Mouse (Mus musculus) limb, embryonic 13.5 days (tissue): ENCODE data around the gene Gm27029. TPM values are rescaled to one million over a fixed set of nuclear protein-coding genes. Genes with fewer than 3 reads are reported as not detected.

Experiments
- ATAC-seq: fragments of 200-750 bp; cut with Nextera tagmentation; 2 replicates; pipeline ENCODE4 v1.8.0; 2017; ENCODE audit warnings: low read depth, moderate number of reproducible peaks, moderate TSS enrichment; ENCODE audit not compliant: low FRiP score
- H3K27ac ChIP-seq: fragments of 300-500 bp; sonication (generic); 2 replicates; pipeline ENCODE4 v1.5.1; 2015; ENCODE audit warnings: inconsistent platforms, mild to moderate bottlenecking, moderate library complexity
- H3K27me3 ChIP-seq: fragments of 300-500 bp; sonication (generic); 2 replicates; pipeline ENCODE4 v1.6.1; 2015; ENCODE audit warnings: mild to moderate bottlenecking, inconsistent platforms
- H3K36me3 ChIP-seq: fragments of 300-500 bp; sonication (generic); 2 replicates; pipeline ENCODE4 v1.6.1; 2015; ENCODE audit warnings: inconsistent platforms, mild to moderate bottlenecking, moderate library complexity
- H3K4me1 ChIP-seq: fragments of 300-500 bp; sonication (generic); 2 replicates; pipeline ENCODE4 v1.6.1; 2015; ENCODE audit warnings: inconsistent platforms
- H3K4me2 ChIP-seq: fragments of 300-500 bp; sonication (generic); replicated peaks from 2 replicates; pipeline ENCODE4 v1.6.1; 2015; ENCODE audit warnings: inconsistent platforms, mild to moderate bottlenecking, moderate library complexity
- H3K4me3 ChIP-seq: fragments of 300-500 bp; sonication (generic); 2 replicates; pipeline ENCODE4 v1.5.1; 2015; ENCODE audit warnings: moderate library complexity, mild to moderate bottlenecking, inconsistent platforms
- H3K9ac ChIP-seq: fragments of 300-500 bp; sonication (generic); 2 replicates; pipeline ENCODE4 v1.6.1; 2015; ENCODE audit warnings: mild to moderate bottlenecking, inconsistent platforms
- H3K9me3 ChIP-seq: fragments of 300-500 bp; sonication (generic); 2 replicates; pipeline ENCODE4 v1.6.1; 2016; ENCODE audit warnings: inconsistent platforms
- WGBS: fragments of 180-500 bp; shearing (Covaris S2); methylation state at CpG from one replicate; pipeline ENCODE4 v1.1.7; 2015; 5-methylcytosine and 5-hydroxymethylcytosine counted together
- microRNA-seq: library from miRNA; unstranded; fragments of <30 nt; microRNA quantifications from one replicate; pipeline ENCODE4, GENCODE M21; 2016
- polyA plus RNA-seq: library from polyadenylated mRNA; unstranded; fragments of >200 nt; fragmentation: Nextera tagmentation; extraction: Ambion mirVana; gene quantifications from 2 replicates; pipeline ENCODE4 v1.2.1, GENCODE M21; 2015

Gm27029 gene
- polyA plus RNA-seq, 1 experiment from 2014 or later: 11.5 TPM

DNA sequence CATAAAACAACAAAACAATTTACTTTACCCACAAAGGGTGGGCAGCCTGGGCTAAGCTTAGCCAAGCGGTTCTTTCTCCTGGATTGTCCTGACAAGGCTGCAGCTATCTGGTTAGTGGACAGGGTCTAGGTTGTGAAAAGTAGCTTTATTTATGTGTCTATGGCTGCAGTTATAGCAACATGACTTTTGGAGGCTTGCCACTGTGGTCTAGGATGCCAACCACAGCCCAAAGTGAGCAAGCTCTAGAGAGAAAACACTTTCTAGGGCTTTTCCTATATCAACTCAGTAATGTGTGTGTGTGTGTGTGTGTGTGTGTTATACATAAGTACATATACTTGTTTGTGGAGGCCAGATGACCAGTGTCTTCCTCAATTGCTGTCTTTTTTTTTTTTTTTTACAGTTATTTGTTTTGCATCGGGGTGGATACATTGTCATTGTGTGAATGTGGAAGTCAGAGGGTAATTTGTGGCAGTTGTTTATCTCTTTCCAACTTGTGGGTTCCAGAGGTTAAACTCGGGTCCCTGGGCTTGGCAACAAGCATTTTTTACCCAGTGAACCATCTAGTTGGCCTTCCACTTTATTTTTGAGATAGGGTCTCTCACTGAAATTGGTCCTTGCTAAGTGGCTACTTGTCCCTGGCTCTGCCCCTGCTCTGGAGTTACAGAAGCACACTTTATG lies 67.0 kb downstream of the Gm27029 start:
- 87% methylated on average over 3 of the region's 3 CpGs for WGBS

More for the DNA sequence above, 67.0 kb downstream of the Gm27029 start:
- ATAC-seq: no peak
- Histone ChIP-seq H3K36me3 (no peaks in the 10 kb centered on the region), H3K4me1 (no peaks in the 10 kb centered on the region), H3K4me2 (no peak overlapping the region), H3K27ac (no peak overlapping the region), H3K9me3 (no peaks in the 10 kb centered on the region), H3K27me3 (no peaks in the 10 kb centered on the region), H3K9ac (no peak overlapping the region), H3K4me3 (no peak overlapping the region)

Small RNAs within 50 kb of the gene (microRNA-seq; reads per million reads assigned to microRNA genes)
- gene Mir6929: not detected

Other genes starting within 250 kb of the Gm27029 start
- gene Ccr10, start 249.4 kb downstream of the Gm27029 start, polyA plus RNA-seq: 0.10 TPM in 1 of 2 replicates, not detected in the other
- gene Ezh1, start 198.3 kb downstream of the Gm27029 start, polyA plus RNA-seq: 14.6 and 17.5 TPM in 2 replicates
- gene Ramp2, start 178.8 kb downstream of the Gm27029 start, polyA plus RNA-seq: 72.9 and 74.7 TPM in 2 replicates
- 104 and 109 TPM in 2 replicates for gene Vps25, start 171.1 kb downstream of the Gm27029 start, polyA plus RNA-seq
- 8.5 and 10.2 TPM in 2 replicates for gene Wnk4, start 164.2 kb downstream of the Gm27029 start, polyA plus RNA-seq
- 1.7 and 1.9 TPM in 2 replicates for gene Cntd1, start 145.8 kb downstream of the Gm27029 start, polyA plus RNA-seq
- 172 and 175 TPM in 2 replicates for gene Coa3, start 145.7 kb downstream of the Gm27029 start, polyA plus RNA-seq
- gene Becn1, start 122.5 kb downstream of the Gm27029 start, polyA plus RNA-seq: 124 and 127 TPM in 2 replicates
- gene Psme3, start 108.6 kb downstream of the Gm27029 start, polyA plus RNA-seq: 136 and 144 TPM in 2 replicates
- gene Aoc2, start 99.7 kb downstream of the Gm27029 start, polyA plus RNA-seq: 1.4 TPM in 2 replicates
- gene Aoc3, start 94.2 kb downstream of the Gm27029 start, polyA plus RNA-seq: 0.20 and 0.31 TPM in 2 replicates
- gene G6pc, start 57.2 kb downstream of the Gm27029 start, polyA plus RNA-seq: not detected in 2 replicates
- 79.5 and 84.5 TPM in 2 replicates for gene Aarsd1, start 7.2 kb downstream of the Gm27029 start, polyA plus RNA-seq
- 19.3 and 21.3 TPM in 2 replicates for gene Rundc1, start 289 bp upstream of the Gm27029 start, polyA plus RNA-seq
- 15.3 and 15.7 TPM in 2 replicates for gene Ptges3l, start 537 bp upstream of the Gm27029 start, polyA plus RNA-seq
- 328 and 347 TPM in 2 replicates for gene Rpl27, start 17.5 kb upstream of the Gm27029 start, polyA plus RNA-seq
- 8.3 and 9.5 TPM in 2 replicates for gene Ifi35, start 23.6 kb upstream of the Gm27029 start, polyA plus RNA-seq
- gene Rnd2, start 40.2 kb upstream of the Gm27029 start, polyA plus RNA-seq: 10.0 and 12.0 TPM in 2 replicates
- 35.7 and 39.7 TPM in 2 replicates for gene Vat1, start 41.4 kb upstream of the Gm27029 start, polyA plus RNA-seq
- 12.1 and 13.6 TPM in 2 replicates for gene Brca1, start 127.2 kb upstream of the Gm27029 start, polyA plus RNA-seq
- gene Nbr1, start 127.4 kb upstream of the Gm27029 start, polyA plus RNA-seq: 70.9 and 78.1 TPM in 2 replicates
- gene Tmem106a, start 157.4 kb upstream of the Gm27029 start, polyA plus RNA-seq: 3.2 and 3.6 TPM in 2 replicates
- not detected in 2 replicates for gene Gm11634, start 174.5 kb upstream of the Gm27029 start, polyA plus RNA-seq
- gene Rdm1, start 202.4 kb upstream of the Gm27029 start, polyA plus RNA-seq: 42.6 and 47.4 TPM in 2 replicates
- 2.0 and 2.2 TPM in 2 replicates for gene Arl4d, start 240.7 kb upstream of the Gm27029 start, polyA plus RNA-seq